Mouse (Mus musculus) heart, postnatal 0 days (tissue): ENCODE measurements around the gene Aldh1l2.

Experiments
- CTCF ChIP-seq: IDR thresholded peaks from 2 replicates; pipeline ENCODE4 v1.5.1; 2016; ENCODE audit warnings: antibody characterized with exemption, control low read depth, low read depth
- EP300 ChIP-seq: IDR thresholded peaks from 2 replicates; pipeline ENCODE4 v1.6.1; 2016; ENCODE audit warnings: antibody characterized with exemption, low read depth

DNA sequence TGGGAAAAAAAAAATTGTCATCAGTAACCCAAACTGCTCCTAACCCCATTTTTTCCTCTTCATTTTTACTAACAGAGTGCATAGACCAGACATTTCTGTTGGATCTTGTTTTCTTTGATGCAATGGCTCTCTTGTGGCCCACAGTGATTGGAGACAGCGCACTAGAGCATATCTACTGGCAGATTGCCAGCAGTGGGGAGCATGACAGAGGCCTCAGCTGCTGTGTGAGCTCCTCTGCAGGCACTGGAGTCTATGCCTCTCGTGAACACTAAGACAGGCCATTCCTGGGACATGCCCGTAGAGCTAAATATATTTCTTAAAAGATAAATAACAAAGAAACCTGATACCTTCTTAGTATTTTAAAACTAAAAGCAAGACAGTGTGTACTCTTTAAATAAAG is 6.2 kb upstream of the Aldh1l2 start:
- TF ChIP-seq CTCF: no peak
- TF ChIP-seq EP300: no peak
